Mouse (Mus musculus): ENCODE measurements around the gene Car5a. TPM values are rescaled to one million over a fixed set of nuclear protein-coding genes. Genes with fewer than 3 reads are reported as not detected.

Gene Car5a
- total and polyA plus RNA-seq, 2 experiments from 2014 or later = 0.52 TPM; not detected in 1

- Histone ChIP-seq H3K4me3 (ENCODE audit: low read depth, low read length) (peak overlapping the region; percentile 68), H3K27ac (ENCODE audit: low read depth, low read length) (peak overlapping the region; percentile 97), H3K9ac (peak overlapping the region; percentile 91), H3K4me1 (ENCODE audit: insufficient read depth) (peaks cover 17% of the 10 kb centered on the region), H3K9me3 (ENCODE audit: low read length) (no peaks in the 10 kb centered on the region), H3K36me3 (ENCODE audit: insufficient read depth) (peaks cover 5% of the 10 kb centered on the region), H3K4me2 (ENCODE audit: low read depth) (peak overlapping the region; percentile 93), H3K27me3 (ENCODE audit: insufficient read depth, low read length) (no peaks in the 10 kb centered on the region)
- TF ChIP-seq CTCF (IDR thresholded peaks at IDR 0.05; ENCODE audit: low read depth) = peak; percentile 55
- 3% methylated on average over 80 of the region's 97 CpGs for WGBS
- DNase-seq = peak; percentile 55
- peak; percentile 1; the same call in 1 of the 2 replicates for ATAC-seq
Measured at GRCm38 (mm10) chr8:121950749-121951655, 6.3 kb upstream of the Car5a start.

GRCm38 (mm10) chr8:121949941-121950748, 5.4 kb upstream of the Car5a start:
- Histone ChIP-seq H3K27me3 (ENCODE audit: insufficient read depth, low read length) (no peaks in the 10 kb centered on the region), H3K4me3 (ENCODE audit: low read depth, low read length) (peak overlapping the region; percentile 68), H3K27ac (ENCODE audit: low read depth, low read length) (peak overlapping the region; percentile 97), H3K36me3 (ENCODE audit: insufficient read depth) (no peaks in the 10 kb centered on the region), H3K9me3 (ENCODE audit: low read length) (no peaks in the 10 kb centered on the region), H3K4me1 (ENCODE audit: insufficient read depth) (peaks cover 17% of the 10 kb centered on the region), H3K9ac (peak overlapping the region; percentile 91), H3K4me2 (ENCODE audit: low read depth) (peak overlapping the region; percentile 93)
- TF ChIP-seq CTCF (IDR thresholded peaks at IDR 0.05; ENCODE audit: low read depth) = no peak
- ATAC-seq (peak; percentile 96), DNase-seq (peak; percentile 100)
- WGBS = 2% methylated on average over 54 of the region's 66 CpGs

GRCm38 (mm10) chr8:121949222-121949800, 4.6 kb upstream of the Car5a start, which contains the start of gene Banp:
Gene Banp (plus strand): TSS chr8:121949750.
- peaks cover 17% of the 10 kb centered on the region for H3K4me1 ChIP-seq (ENCODE audit: insufficient read depth)
- H3K27me3 ChIP-seq (ENCODE audit: insufficient read depth, low read length) = no peaks in the 10 kb centered on the region
- TF ChIP-seq CTCF (IDR thresholded peaks at IDR 0.05; ENCODE audit: low read depth) = no peak
- H3K36me3 ChIP-seq (ENCODE audit: insufficient read depth) = no peaks in the 10 kb centered on the region
- DNase-seq = no peak
- 61% methylated on average over 6 of the region's 6 CpGs for WGBS
- peak within 1 kb of the TSS; percentile 91 for H3K9ac ChIP-seq
- H3K9me3 ChIP-seq (ENCODE audit: low read length) = no peaks in the 10 kb centered on the region
- H3K27ac ChIP-seq (ENCODE audit: low read depth, low read length) = peak within 1 kb of the TSS; percentile 97
- peak within 1 kb of the TSS; percentile 93 for H3K4me2 ChIP-seq (ENCODE audit: low read depth)
- peak within 1 kb of the TSS; percentile 68 for H3K4me3 ChIP-seq (ENCODE audit: low read depth, low read length)
- ATAC-seq = no peak

GRCm38 (mm10) chr8:121948321-121949145, 3.8 kb upstream of the Car5a start:
- peak overlapping the region; percentile 34 for H3K4me3 ChIP-seq (ENCODE audit: low read depth, low read length)
- peak overlapping the region; percentile 49 for H3K9ac ChIP-seq
- H3K4me2 ChIP-seq (ENCODE audit: low read depth) = peak overlapping the region; percentile 65
- no peaks in the 10 kb centered on the region for H3K36me3 ChIP-seq (ENCODE audit: insufficient read depth)
- ATAC-seq (no peak), DNase-seq (no peak)
- H3K27me3 ChIP-seq (ENCODE audit: insufficient read depth, low read length) = no peaks in the 10 kb centered on the region
- H3K4me1 ChIP-seq (ENCODE audit: insufficient read depth) = peaks cover 17% of the 10 kb centered on the region
- peak overlapping the region; percentile 51 for H3K27ac ChIP-seq (ENCODE audit: low read depth, low read length)
- 53% methylated on average over 19 of the region's 19 CpGs for WGBS
- H3K9me3 ChIP-seq (ENCODE audit: low read length) = no peaks in the 10 kb centered on the region
- TF ChIP-seq CTCF (IDR thresholded peaks at IDR 0.05; ENCODE audit: low read depth) = no peak

- ATAC-seq (no peak), DNase-seq (peak; percentile 93)
- H3K27ac ChIP-seq (ENCODE audit: low read depth, low read length) = peak overlapping the region; percentile 62
- peak overlapping the region; percentile 49 for H3K9ac ChIP-seq
- H3K27me3 ChIP-seq (ENCODE audit: insufficient read depth, low read length) = no peaks in the 10 kb centered on the region
- no peaks in the 10 kb centered on the region for H3K36me3 ChIP-seq (ENCODE audit: insufficient read depth)
- H3K4me2 ChIP-seq (ENCODE audit: low read depth) = peak overlapping the region; percentile 65
- peak overlapping the region; percentile 34 for H3K4me3 ChIP-seq (ENCODE audit: low read depth, low read length)
- H3K9me3 ChIP-seq (ENCODE audit: low read length) = no peaks in the 10 kb centered on the region
- WGBS = under 1% methylated on average over 18 of the region's 18 CpGs
- TF ChIP-seq CTCF (IDR thresholded peaks at IDR 0.05; ENCODE audit: low read depth) = no peak
- peaks cover 17% of the 10 kb centered on the region for H3K4me1 ChIP-seq (ENCODE audit: insufficient read depth)
Measured at GRCm38 (mm10) chr8:121947753-121948141, 3.0 kb upstream of the Car5a start.
